Mouse (Mus musculus) kidney, adult 2 months (tissue): ENCODE results near the gene Defb29. TPM values are rescaled to one million over a fixed set of nuclear protein-coding genes. Genes with fewer than 3 reads are reported as not detected.

Experiments used
- DNase-seq: peaks from one replicate; pipeline ENCODE4 v3.0.0; 2021
- H3K27ac ChIP-seq: fragments of 200-500 bp; 2 replicates; pipeline ENCODE4 v1.5.1; 2012; ENCODE audit warnings: low read depth, low read length, control low read depth, inconsistent platforms; ENCODE audit not compliant: insufficient read depth
- H3K27me3 ChIP-seq: fragments of 200-500 bp; replicated peaks from 2 replicates; pipeline ENCODE4 v1.6.1; 2012; ENCODE audit warnings: mild to moderate bottlenecking, moderate library complexity, low read length, inconsistent platforms; ENCODE audit not compliant: control insufficient read depth, insufficient read depth
- H3K36me3 ChIP-seq: fragments of 200-500 bp; 2 replicates; pipeline ENCODE4 v1.6.1; 2012; ENCODE audit warnings: mild to moderate bottlenecking, moderate library complexity, low read length, inconsistent platforms; ENCODE audit not compliant: control insufficient read depth, insufficient read depth
- H3K4me1 ChIP-seq: fragments of 200-500 bp; 2 replicates; pipeline ENCODE4 v1.6.1; 2011; ENCODE audit warnings: low read length; ENCODE audit not compliant: control insufficient read depth, insufficient read depth
- H3K4me3 ChIP-seq: fragments of 200-500 bp; 2 replicates; pipeline ENCODE4 v1.5.1; 2011; ENCODE audit warnings: mild to moderate bottlenecking, low read depth, low read length, control low read depth; ENCODE audit not compliant: insufficient read depth
- CTCF ChIP-seq: fragments of 200-500 bp; conservative IDR thresholded peaks from 2 replicates; pipeline ENCODE4 v1.5.1; 2011; ENCODE audit warnings: low read depth, mild to moderate bottlenecking, control low read depth, low read length, moderate library complexity, mixed read lengths; ENCODE audit not compliant: insufficient read depth, insufficient read length
- POLR2A ChIP-seq: fragments of 200-500 bp; IDR thresholded peaks from one replicate; pipeline ENCODE4 v1.6.1; 2011; ENCODE audit warnings: low read depth, low read length, control low read depth
- WGBS: fragments of 180-500 bp; shearing (Covaris S2); methylation state at CpG from one replicate; pipeline ENCODE4 v1.1.7; 2018; 5-methylcytosine and 5-hydroxymethylcytosine counted together
- polyA plus RNA-seq: library from polyadenylated mRNA; depleted of rRNA; stranded (reverse); fragments of >200 nt; gene quantifications from 2 replicates; pipeline ENCODE4 v1.2.3, GENCODE M21; 2012; rRNA removed

Defb29 gene
- polyA plus RNA-seq, 1 experiment: 165 TPM

- TF ChIP-seq CTCF: no peak
- no peak for DNase-seq
- Histone ChIP-seq H3K4me1 (no peaks in the 10 kb centered on the region), H3K27me3 (no peaks in the 10 kb centered on the region), H3K27ac (no peak overlapping the region), H3K36me3 (no peaks in the 10 kb centered on the region), H3K4me3 (no peak overlapping the region)
- 86% methylated on average over 2 of the region's 2 CpGs for WGBS
Observed at GRCm38 (mm10) chr2:152503950-152504349, 35.9 kb downstream of the Defb29 start.

- DNase-seq: no peak
- Histone ChIP-seq H3K27ac (no peak overlapping the region), H3K27me3 (no peaks in the 10 kb centered on the region), H3K36me3 (no peaks in the 10 kb centered on the region), H3K4me1 (no peaks in the 10 kb centered on the region), H3K4me3 (no peak overlapping the region)
- 81% methylated on average over 6 of the region's 6 CpGs for WGBS
- TF ChIP-seq CTCF (peak; percentile 19; the same call in 1 of the 2 replicates), POLR2A (no peak)
Observed at GRCm38 (mm10) chr2:152500863-152501229, 39.1 kb downstream of the Defb29 start.

- H3K4me3 ChIP-seq: no peak overlapping the region
- H3K27ac ChIP-seq: no peak overlapping the region
- DNase-seq: no peak
- no peak for TF ChIP-seq CTCF
- no peak for TF ChIP-seq POLR2A
- no peaks in the 10 kb centered on the region for H3K4me1 ChIP-seq
- 71% methylated on average over 7 of the region's 7 CpGs for WGBS
- no peaks in the 10 kb centered on the region for H3K36me3 ChIP-seq
- H3K27me3 ChIP-seq: no peaks in the 10 kb centered on the region
Observed at GRCm38 (mm10) chr2:152500204-152500862, 39.6 kb downstream of the Defb29 start.

GRCm38 (mm10) chr2:152498020-152498419, 41.9 kb downstream of the Defb29 start:
- Histone ChIP-seq H3K4me1 (no peaks in the 10 kb centered on the region), H3K4me3 (no peak overlapping the region), H3K27ac (no peak overlapping the region), H3K36me3 (no peaks in the 10 kb centered on the region), H3K27me3 (no peaks in the 10 kb centered on the region)
- WGBS: 75% methylated on average over 6 of the region's 6 CpGs
- TF ChIP-seq POLR2A: no peak
- no peak for TF ChIP-seq CTCF
- no peak for DNase-seq

- Histone ChIP-seq H3K4me1 (no peaks in the 10 kb centered on the region), H3K4me3 (no peak overlapping the region), H3K27ac (no peak overlapping the region), H3K36me3 (no peaks in the 10 kb centered on the region), H3K27me3 (no peaks in the 10 kb centered on the region)
- WGBS: 80% methylated on average over 6 of the region's 6 CpGs
- DNase-seq: no peak
- TF ChIP-seq CTCF: no peak
- TF ChIP-seq POLR2A: no peak
Observed at GRCm38 (mm10) chr2:152493151-152493550, 46.7 kb downstream of the Defb29 start.

- H3K4me1 ChIP-seq: no peaks in the 10 kb centered on the region
- no peak for TF ChIP-seq POLR2A
- no peak for TF ChIP-seq CTCF
- no peaks in the 10 kb centered on the region; the same call in 1 of the 2 replicates for H3K27me3 ChIP-seq
Observed at GRCm38 (mm10) chr2:152490038-152490437, 49.9 kb downstream of the Defb29 start, which contains the start of gene Defb22. Gene Defb22, minus strand, starts transcription at chr2:152490138.

More at GRCm38 (mm10) chr2:152490038-152490437, 49.9 kb downstream of the Defb29 start, which contains the start of gene Defb22:
- Histone ChIP-seq H3K4me3 (no peak within 1 kb of the TSS), H3K36me3 (no peaks in the 10 kb centered on the region), H3K27ac (no peak within 1 kb of the TSS)
- no peak for DNase-seq

Other genes with a start within 250 kb of the Defb29 start
- gene Tbc1d20, start 246.3 kb downstream of the Defb29 start, polyA plus RNA-seq: 54.6 and 59.5 TPM in 2 replicates
- gene Rbck1, start 207.4 kb downstream of the Defb29 start, polyA plus RNA-seq: 150 and 155 TPM in 2 replicates
- 1.4 and 1.5 TPM in 2 replicates for gene Trib3, start 196.1 kb downstream of the Defb29 start, polyA plus RNA-seq
- 0.12 and 0.50 TPM in 2 replicates for gene Nrsn2, start 163.5 kb downstream of the Defb29 start, polyA plus RNA-seq
- gene Sox12, start 142.0 kb downstream of the Defb29 start, polyA plus RNA-seq: 9.1 and 9.5 TPM in 2 replicates
- 3.8 and 4.3 TPM in 2 replicates for gene Zcchc3, start 125.1 kb downstream of the Defb29 start, polyA plus RNA-seq
- 0.69 and 0.78 TPM in 2 replicates for gene 6820408C15Rik, start 124.5 kb downstream of the Defb29 start, polyA plus RNA-seq
- not detected in 2 replicates for gene Defb23, start 75.5 kb downstream of the Defb29 start, polyA plus RNA-seq
- gene Defb20, start 63.0 kb downstream of the Defb29 start, polyA plus RNA-seq: not detected in 2 replicates
- not detected in 2 replicates for gene Defb22, start 50.0 kb downstream of the Defb29 start, polyA plus RNA-seq
- 1.0 and 2.0 TPM in 2 replicates for gene Defb26, start 28.4 kb downstream of the Defb29 start, polyA plus RNA-seq
- 0.30 TPM in 1 of 2 replicates, not detected in the other for gene Defb28, start 21.8 kb downstream of the Defb29 start, polyA plus RNA-seq
- gene Gm17416, start 29.2 kb upstream of the Defb29 start, polyA plus RNA-seq: not detected in 2 replicates
- not detected in 2 replicates for gene Defb21, start 32.6 kb upstream of the Defb29 start, polyA plus RNA-seq
- gene Defb19, start 40.2 kb upstream of the Defb29 start, polyA plus RNA-seq: 2.3 and 2.9 TPM in 2 replicates
- gene Defb45, start 59.3 kb upstream of the Defb29 start, polyA plus RNA-seq: not detected in 2 replicates
- 0.27 and 0.52 TPM in 2 replicates for gene Defb36, start 64.2 kb upstream of the Defb29 start, polyA plus RNA-seq
- gene Defb25, start 83.0 kb upstream of the Defb29 start, polyA plus RNA-seq: 1.0 TPM in 1 of 2 replicates, not detected in the other
- 10.5 and 13.5 TPM in 2 replicates for gene Rem1, start 86.9 kb upstream of the Defb29 start, polyA plus RNA-seq
- 129 and 161 TPM in 2 replicates for gene H13, start 129.4 kb upstream of the Defb29 start, polyA plus RNA-seq
- 8.4 and 10.1 TPM in 2 replicates for gene Mcts2, start 146.9 kb upstream of the Defb29 start, polyA plus RNA-seq
- 156 and 235 TPM in 2 replicates for gene Id1, start 196.2 kb upstream of the Defb29 start, polyA plus RNA-seq
- 2.9 and 3.1 TPM in 2 replicates for gene Cox4i2, start 214.1 kb upstream of the Defb29 start, polyA plus RNA-seq